Mouse (Mus musculus) liver, embryonic 18 days (tissue): ENCODE measurements around the gene Mrgprg. TPM values are rescaled to one million over a fixed set of nuclear protein-coding genes. Genes with fewer than 3 reads are reported as not detected.

ENCODE experiments used
- polyA plus RNA-seq: library from polyadenylated mRNA; depleted of rRNA; stranded (reverse); fragments of >200 nt; gene quantifications from 2 replicates; pipeline ENCODE4 v1.2.3, GENCODE M21; 2012; rRNA removed

Gene Mrgprg
- polyA plus RNA-seq = not detected in 2 replicates

DNA sequence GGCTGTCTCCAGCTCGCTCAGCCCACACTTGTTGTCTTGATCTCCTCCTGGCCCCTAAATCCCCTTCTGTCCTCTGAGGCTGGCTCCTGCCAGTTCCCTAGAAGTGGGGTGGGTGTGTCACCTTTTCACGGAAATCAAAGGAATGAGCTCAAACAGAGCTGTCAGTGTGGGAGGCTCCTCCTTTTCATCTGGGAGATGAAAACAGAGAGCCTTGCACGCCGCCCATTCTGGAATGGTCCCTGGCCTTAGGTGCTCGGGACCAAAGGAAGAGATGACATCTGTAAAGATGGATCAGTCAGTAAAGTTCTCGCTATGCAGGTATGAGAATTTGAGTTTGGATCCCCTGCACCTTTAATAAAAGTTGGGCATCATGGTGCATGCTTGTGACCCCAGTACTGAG is at the start of gene Mrgprg:
TSS of gene Mrgprg (minus strand) at position 101 of the 400 bp plus-strand sequence.

DNA sequence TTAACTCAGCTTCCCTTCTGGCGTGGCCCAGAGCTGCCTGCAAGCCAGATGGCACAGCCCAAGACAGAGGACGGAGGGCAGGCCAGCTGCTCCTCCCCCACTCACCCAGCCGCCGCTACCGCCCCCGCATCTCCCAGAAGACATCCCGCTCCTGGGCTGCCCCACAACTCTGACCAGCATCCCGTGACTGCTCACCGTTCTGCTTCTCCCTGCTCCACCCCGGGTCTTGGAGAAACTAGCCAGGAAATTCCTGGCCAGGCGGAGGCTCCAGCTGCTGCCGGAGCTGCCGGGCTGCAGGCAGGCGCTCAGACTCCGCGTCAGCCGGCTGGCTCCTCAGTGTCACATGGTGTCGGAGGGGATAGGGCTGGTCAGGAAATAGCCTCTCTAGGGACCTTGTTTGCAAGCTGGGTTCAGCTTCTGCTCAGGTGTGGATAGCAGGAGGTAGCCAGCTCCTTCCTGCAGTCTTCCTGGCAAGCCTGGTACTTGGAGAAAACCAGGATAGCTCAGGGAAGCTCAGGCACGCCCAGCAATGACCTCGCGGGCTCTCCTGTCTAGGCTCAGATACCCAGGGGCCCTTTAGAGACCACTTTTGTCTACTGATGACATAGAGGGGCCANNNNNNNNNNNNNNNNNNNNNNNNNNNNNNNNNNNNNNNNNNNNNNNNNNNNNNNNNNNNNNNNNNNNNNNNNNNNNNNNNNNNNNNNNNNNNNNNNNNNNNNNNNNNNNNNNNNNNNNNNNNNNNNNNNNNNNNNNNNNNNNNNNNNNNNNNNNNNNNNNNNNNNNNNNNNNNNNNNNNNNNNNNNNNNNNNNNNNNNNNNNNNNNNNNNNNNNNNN is 17.4 kb upstream of the Mrgprg start, which contains the start of gene Mrgpre:
TSS of gene Mrgpre (minus strand) at position 505 of the 834 bp plus-strand sequence.

DNA sequence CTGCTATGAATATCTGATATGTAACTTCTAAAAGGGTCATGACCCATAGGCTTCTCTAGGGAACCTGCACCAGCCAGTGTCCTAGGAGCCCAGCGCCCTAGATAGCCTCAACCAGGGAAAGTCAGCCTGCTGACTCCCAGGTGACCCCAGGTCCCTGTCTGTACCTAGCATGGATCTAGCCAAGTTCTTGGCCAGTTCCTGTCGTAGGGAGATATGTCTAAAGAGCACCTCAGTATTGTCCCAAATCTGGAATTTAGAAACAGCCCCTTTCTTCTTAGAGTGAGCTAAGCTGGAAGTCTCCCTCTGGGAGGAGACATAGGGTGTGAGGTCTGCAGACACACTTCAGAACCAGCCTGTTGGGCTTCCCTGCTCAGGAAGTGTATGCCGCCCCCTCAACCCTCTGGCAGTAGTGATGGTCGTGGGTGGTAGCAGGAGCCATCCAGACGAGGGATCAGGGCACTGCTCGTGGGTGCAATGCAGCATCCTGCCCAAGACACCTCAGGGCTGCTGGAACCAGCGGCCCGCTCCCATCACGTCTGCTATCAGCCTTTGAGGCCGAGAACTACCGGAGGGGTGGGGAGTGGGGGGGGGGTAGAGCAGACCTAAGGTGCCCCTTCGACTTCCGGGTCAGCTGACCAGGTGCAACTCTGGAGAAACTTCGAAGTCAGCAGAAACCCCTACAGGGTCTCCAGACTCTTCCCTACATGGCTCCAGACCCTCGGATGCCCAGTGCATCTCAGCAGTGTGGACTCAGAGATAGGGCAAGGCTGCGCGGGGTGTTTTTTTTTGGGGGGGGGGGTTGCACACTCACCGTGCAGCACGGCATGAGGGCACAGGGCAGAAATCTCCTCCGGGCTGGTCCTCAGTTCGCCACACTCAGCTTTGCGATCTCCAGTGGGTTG is 10.4 kb downstream of the Mrgprg start, which contains the start of gene Osbpl5:
TSS of gene Osbpl5 (minus strand) at position 861 of the 902 bp plus-strand sequence.

Other genes with a start within 250 kb of the Mrgprg start
- 48.5 and 49.7 TPM in 2 replicates for gene Nap1l4, start 217.9 kb downstream of the Mrgprg start, polyA plus RNA-seq
- gene Cars, start 166.9 kb downstream of the Mrgprg start, polyA plus RNA-seq = 27.0 and 28.9 TPM in 2 replicates
- gene Tnfrsf26, start 138.3 kb downstream of the Mrgprg start, polyA plus RNA-seq = 0.60 and 0.71 TPM in 2 replicates
- gene Tnfrsf22, start 117.3 kb downstream of the Mrgprg start, polyA plus RNA-seq = 0.73 and 1.1 TPM in 2 replicates
- gene Tnfrsf23, start 81.1 kb downstream of the Mrgprg start, polyA plus RNA-seq = 0.60 and 0.63 TPM in 2 replicates
- gene Osbpl5, start 10.0 kb downstream of the Mrgprg start, polyA plus RNA-seq = 2.3 and 2.5 TPM in 2 replicates
- 0.43 and 0.61 TPM in 2 replicates for gene Mrgpre, start 17.5 kb upstream of the Mrgprg start, polyA plus RNA-seq
- gene Nadsyn1, start 55.9 kb upstream of the Mrgprg start, polyA plus RNA-seq = 10.7 and 13.4 TPM in 2 replicates
- gene Dhcr7, start 56.2 kb upstream of the Mrgprg start, polyA plus RNA-seq = 87.9 and 119 TPM in 2 replicates
- not detected in 2 replicates for gene Gm498, start 99.8 kb upstream of the Mrgprg start, polyA plus RNA-seq
- gene Shank2, start 234.9 kb upstream of the Mrgprg start, polyA plus RNA-seq = 1.0 and 1.2 TPM in 2 replicates